Mouse (Mus musculus) heart, postnatal 10 days (tissue): ENCODE measurements around the gene Mgst2. TPM values are rescaled to one million over a fixed set of nuclear protein-coding genes. Genes with fewer than 3 reads are reported as not detected.
A peak's percentile ranks its signal among the peaks of the same experiment; 100 is the strongest.

Experiments
- DNase-seq, 2 experiments: peaks; one replicate each; pipeline ENCODE4 v3.0.0; 2021
- intact Hi-C: fragments of 180-260 bp; cut with DNase I; formaldehyde crosslinking; loops from one replicate; pipeline ENCODE4 v1.15.1; 2025
- total RNA-seq, 2 experiments: library from RNA; stranded (reverse); gene quantifications; 2 replicates each; pipeline ENCODE4 v1.2.3; 2021

Mgst2 gene
- total RNA-seq, 2 experiments from 2014 or later: 0.35 to 2.1 TPM

DNA sequence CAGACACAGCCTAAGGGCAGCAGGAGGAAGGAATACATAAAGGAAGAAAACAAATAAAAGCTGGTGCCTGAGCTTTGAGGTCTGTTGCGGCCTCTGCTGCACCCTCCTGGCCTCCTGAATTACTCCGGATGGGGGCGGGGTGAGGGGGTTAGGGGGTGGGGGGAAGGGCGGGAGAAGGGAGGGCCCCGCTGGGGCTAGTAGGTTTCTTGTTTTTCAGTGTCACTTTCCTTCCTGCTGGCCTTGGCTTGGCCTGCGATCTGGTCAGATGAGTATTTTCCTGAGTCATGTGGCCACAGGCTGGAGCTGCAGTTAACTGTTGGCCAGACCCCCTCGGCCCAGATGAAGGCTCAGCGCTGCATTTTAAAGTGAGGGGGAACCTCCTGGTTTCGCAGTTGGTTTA, 7.5 kb upstream of the Mgst2 start:
- intact Hi-C loops: loop anchor here (2.0 to 5.0 kb wide), 2 partner anchors 172 to 590 kb away; no protein-coding TSS in a partner anchor
- peak; percentile 47 to 70 for DNase-seq

DNA sequence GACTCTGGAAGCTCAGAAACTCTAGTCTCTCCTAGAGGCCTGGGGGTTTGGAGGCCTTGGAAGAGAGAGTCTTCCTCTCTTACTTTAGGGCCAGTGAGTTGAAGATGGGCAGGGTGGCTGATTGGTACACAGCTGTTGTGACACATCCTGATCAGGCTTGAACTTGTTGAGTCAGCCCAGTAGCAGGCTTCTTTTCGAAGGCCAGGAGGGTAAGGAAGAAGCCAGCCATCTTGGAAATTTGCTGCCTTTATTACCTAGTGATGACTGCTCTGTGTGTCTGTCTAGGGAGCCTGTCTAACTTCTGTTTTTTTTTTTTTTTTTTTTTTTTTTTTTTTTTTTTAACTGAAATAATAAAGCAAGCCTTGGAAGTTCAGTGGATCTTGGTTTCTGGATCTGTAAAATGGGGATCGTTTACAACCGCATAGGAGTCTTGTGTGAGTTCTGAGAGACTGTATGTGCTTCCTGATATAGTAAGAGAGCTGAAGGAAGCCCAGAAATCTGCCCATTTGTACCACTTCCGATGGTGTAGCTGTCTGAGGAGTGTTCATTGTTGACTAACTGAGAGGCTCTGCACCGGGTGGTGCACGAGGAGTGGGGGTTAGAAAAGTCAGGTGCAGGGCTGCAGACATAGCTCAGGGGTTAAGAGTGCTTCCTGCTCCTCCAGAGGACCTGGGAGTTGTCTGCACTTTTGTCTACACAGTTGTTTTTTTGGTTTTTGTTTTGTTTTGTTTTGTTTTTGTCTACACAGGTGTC, 5.7 kb upstream of the Mgst2 start:
- intact Hi-C loops: loop anchor here (5.0 kb wide), 1 partner anchor 588 kb away; no protein-coding TSS in a partner anchor
- DNase-seq: no peak

- DNase-seq: no peak
- intact Hi-C loops: no loop called here
These were observed 745 bp upstream of the Mgst2 start for GRCm38 (mm10) chr3:51659415-51659814.

DNA sequence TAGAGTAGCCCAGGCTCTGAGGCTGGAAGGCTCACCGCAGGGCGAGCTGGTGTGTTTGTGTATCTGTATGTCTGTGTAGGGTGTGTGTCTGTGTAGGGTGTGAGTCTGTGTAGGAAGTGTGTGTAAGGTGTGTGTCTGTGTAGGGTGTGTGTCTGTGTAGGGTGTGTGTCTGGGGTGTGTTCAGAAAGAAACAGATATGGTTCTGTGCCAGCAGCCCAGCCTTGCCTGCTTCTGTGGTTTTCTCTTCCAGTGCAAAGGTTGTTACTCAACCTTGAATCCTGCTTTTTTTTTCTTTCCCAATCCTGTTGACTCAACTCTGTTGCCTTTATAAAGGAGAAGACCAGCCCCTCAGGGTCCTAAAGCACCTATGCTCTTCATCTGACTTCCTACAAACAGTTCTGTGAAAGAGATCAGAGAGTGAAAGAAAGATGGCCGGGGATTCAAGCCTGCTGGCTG, 689 bp downstream of the Mgst2 start:
- intact Hi-C loops: no loop called here
- no peak for DNase-seq

- no peak for DNase-seq
These were observed 1.2 kb downstream of the Mgst2 start for GRCm38 (mm10) chr3:51661376-51661775.

DNA sequence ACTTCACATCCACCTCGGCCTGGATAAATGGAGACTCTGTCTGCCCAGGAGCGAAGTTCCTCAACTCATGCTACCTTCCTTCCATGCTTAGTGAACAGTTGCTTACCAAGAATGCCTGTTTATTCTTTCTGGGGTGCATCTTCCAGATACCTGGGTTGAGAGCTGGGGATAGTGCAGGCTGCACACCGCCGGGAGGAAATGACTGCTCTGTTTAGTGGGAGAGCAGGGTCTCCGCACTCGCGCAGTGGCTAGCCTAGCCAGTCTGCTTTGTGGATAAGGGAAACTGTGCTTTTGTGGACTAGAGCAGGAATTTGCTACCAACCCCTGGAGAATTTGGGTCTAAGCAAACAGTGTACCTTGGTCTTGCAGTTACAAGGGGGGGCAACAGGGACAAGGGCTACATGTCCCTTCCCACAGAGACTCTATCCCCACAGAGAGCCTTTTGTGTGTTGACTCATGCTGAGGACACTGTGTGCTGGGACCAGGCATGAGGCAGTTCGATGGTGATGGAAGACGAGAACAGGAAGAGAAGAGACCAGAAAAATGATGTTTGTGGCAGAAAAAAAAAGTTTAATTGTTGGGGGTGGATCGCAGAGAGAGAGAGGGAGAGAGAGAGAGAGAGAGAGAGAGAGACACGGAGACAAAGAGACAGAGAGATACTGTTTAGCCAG, 1.9 kb downstream of the Mgst2 start:
- no peak for DNase-seq

More at GRCm38 (mm10) chr3:51661376-51661775, 1.2 kb downstream of the Mgst2 start:
- intact Hi-C loops: no loop called here

DNA sequence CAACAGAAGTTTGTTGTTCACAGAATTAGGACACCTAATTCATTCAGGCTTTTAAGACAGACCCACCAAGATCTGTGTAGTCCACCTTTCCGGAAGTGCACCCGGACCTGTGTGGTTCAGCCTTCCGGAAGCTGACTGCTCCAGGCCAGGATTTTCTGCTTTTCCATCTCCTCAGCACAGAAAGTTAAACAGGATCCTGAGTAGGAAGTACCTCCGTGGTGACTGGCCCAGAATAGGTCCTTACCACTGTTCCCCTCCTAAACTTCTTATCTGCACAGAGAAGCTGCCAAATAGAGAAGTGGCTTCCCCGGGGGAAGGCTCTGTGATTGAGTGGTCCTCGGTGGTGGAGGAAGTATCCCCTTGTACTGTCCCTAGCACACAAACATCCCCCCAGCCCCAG, 2.4 kb downstream of the Mgst2 start:
- intact Hi-C loops: no loop called here

More for the DNA sequence above, 1.9 kb downstream of the Mgst2 start:
- intact Hi-C loops: no loop called here

DNA sequence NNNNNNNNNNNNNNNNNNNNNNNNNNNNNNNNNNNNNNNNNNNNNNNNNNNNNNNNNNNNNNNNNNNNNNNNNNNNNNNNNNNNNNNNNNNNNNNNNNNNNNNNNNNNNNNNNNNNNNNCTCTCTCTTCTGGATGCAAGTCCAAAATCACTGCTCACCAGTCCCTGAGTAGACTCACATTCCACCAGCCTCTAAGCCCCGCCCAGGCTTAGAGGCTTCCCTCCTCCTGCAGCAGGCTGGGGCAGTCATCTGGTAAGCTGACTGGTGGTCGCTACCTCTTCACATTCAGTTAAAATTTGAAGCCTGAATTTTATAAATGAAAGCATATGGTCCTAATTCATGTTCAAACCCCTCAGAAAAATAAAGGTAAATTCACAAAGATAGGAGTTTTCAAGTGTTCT, 8.4 kb downstream of the Mgst2 start:
- intact Hi-C loops: no loop called here
- no peak for DNase-seq

More for the DNA sequence above, 2.4 kb downstream of the Mgst2 start:
- DNase-seq: no peak

GRCm38 (mm10) chr3:51670414-51671070, 10.4 kb downstream of the Mgst2 start:
- intact Hi-C loops: no loop called here
- no peak for DNase-seq

DNA sequence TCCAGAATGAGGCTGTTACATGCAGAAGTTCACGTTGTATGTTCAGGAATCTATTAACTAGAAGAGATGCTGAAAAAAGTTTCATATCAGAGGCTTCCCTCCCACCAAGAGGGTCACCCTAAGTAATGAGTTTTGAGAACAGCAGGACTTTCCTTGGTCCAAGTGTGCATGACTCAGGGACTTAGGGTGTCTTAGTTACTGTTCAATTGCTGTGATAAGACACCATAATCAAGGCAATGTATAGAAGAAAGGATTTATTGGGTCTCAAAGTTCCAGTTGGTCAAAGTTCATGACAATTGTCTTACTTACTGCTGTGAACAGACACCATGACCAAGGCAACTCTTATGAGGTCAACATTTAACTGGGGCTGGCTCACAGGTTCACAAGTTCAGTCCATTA, 10.9 kb downstream of the Mgst2 start:
- no peak for DNase-seq
- intact Hi-C loops: no loop called here

GRCm38 (mm10) chr3:51672631-51673030, 12.5 kb downstream of the Mgst2 start:
- intact Hi-C loops: no loop called here
- no peak for DNase-seq

- peak; percentile 55 to 75 for DNase-seq
- intact Hi-C loops: no loop called here
These were observed 13.4 kb downstream of the Mgst2 start for GRCm38 (mm10) chr3:51673408-51674086.

GRCm38 (mm10) chr3:51674963-51675362, 14.8 kb downstream of the Mgst2 start:
- DNase-seq: no peak
- intact Hi-C loops: no loop called here

DNA sequence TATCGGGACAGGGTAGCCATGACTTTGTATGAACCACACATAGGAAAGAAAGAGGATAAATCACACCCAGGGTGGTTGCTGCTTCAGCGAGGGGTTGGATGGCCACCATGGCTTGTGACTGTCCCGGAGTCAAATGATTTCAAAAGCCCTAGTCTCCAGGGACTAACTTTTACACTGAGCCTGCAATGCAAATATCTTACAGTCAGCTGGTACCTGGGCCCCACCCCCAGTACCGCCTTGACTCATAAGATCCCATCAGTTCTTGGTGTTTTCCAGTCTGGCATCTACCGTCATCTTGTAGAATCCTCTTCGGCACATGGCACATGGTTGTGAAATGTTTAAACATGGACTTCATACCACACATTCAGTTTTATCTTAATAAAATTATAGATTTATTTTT, 25.4 kb downstream of the Mgst2 start:
- intact Hi-C loops: no loop called here
- DNase-seq: no peak

DNA sequence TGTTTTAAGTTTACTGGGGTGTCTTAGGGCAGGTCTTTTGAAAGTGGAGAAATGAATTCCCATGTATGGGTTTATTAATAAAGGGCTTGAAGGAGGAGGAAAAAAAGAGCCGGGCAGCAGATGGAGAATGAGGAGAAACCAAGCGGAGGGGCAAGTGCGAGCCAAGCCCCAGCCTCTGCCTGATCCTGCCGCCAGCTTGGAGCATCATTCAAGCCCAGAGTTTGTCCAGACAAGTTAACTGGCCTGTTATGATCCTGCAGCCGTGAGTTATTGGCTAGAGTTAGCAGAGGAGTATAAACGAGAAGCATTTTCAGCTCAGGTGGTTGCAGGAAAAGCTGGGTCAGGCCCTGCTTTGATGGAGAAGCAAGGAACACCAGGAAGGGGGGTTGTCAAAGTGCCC, 26.2 kb downstream of the Mgst2 start:
- intact Hi-C loops: no loop called here
- no peak for DNase-seq

GRCm38 (mm10) chr3:51686791-51687190, 26.6 kb downstream of the Mgst2 start:
- DNase-seq: no peak
- intact Hi-C loops: no loop called here

- intact Hi-C loops: no loop called here
- DNase-seq: no peak
These were observed 28.6 kb downstream of the Mgst2 start for GRCm38 (mm10) chr3:51688725-51689124.

- no peak for DNase-seq
- intact Hi-C loops: no loop called here
These were observed 33.0 kb downstream of the Mgst2 start for GRCm38 (mm10) chr3:51693196-51693595.

- DNase-seq: no peak
These were observed 34.4 kb downstream of the Mgst2 start for GRCm38 (mm10) chr3:51694576-51694975.

GRCm38 (mm10) chr3:51695713-51696112, 35.6 kb downstream of the Mgst2 start:
- intact Hi-C loops: no loop called here
- no peak for DNase-seq

More at GRCm38 (mm10) chr3:51694576-51694975, 34.4 kb downstream of the Mgst2 start:
- intact Hi-C loops: no loop called here

GRCm38 (mm10) chr3:51697931-51698330, 37.8 kb downstream of the Mgst2 start:
- intact Hi-C loops: no loop called here
- DNase-seq: no peak
